Mouse (Mus musculus) adrenal gland, postnatal 36 days (tissue): Measurements from ENCODE around the gene Gm20388. TPM values are rescaled to one million over a fixed set of nuclear protein-coding genes. Genes with fewer than 3 reads are reported as not detected.
A peak's percentile ranks its signal among the peaks of the same experiment; 100 is the strongest.

Experiments
- DNase-seq, 2 experiments: peaks; one replicate each; pipeline ENCODE4 v3.0.0; 2021; ENCODE audit warnings: mixed read lengths in 1 of 2
- total RNA-seq, 2 experiments: library from RNA; stranded (reverse); gene quantifications; 2 replicates each; pipeline ENCODE4 v1.2.3; 2021

Gene Gm20388
- total RNA-seq, 2 experiments from 2014 or later = 2.4 to 7.4 TPM

DNA sequence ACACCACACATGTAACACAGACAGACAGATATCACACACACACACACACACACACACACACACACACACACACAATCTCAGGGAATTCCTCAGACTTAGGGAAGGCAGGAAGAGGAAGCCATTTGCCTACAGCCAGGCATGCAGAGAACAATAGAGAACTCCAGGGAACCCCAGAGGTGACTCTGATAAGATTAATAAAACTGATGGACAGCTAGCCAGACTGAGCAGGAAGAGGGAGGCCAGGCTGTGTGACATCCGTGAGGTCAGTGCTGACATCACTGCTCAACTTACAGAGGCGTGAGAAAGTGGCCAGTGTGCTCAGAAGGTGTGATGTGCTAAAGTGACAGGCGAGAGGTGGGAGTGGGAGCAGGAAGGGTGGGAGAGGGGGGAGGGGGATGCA, 1290.3 kb downstream of the Gm20388 start:
- peak in 1 of 2 experiments; percentile 14 for DNase-seq

DNA sequence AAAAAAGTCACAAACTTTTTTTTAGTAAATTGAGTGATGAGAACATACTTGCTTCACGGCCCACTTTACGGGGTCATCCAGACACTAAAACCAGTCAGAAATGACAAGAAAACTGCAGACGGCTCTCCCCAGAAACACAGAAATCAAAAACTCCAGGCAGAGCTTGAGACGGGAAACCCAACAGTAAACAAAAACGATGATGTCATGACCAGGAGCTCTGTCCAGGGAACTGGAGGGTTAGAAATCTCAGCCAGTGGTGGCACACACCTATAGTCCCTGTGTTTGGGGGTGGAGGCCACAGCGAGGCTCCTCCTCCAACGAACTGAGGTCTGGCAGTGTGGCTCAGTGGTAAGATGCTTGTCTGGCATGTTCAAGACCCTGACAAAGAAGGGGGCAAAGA, 1291.0 kb downstream of the Gm20388 start:
- no peak for DNase-seq

DNA sequence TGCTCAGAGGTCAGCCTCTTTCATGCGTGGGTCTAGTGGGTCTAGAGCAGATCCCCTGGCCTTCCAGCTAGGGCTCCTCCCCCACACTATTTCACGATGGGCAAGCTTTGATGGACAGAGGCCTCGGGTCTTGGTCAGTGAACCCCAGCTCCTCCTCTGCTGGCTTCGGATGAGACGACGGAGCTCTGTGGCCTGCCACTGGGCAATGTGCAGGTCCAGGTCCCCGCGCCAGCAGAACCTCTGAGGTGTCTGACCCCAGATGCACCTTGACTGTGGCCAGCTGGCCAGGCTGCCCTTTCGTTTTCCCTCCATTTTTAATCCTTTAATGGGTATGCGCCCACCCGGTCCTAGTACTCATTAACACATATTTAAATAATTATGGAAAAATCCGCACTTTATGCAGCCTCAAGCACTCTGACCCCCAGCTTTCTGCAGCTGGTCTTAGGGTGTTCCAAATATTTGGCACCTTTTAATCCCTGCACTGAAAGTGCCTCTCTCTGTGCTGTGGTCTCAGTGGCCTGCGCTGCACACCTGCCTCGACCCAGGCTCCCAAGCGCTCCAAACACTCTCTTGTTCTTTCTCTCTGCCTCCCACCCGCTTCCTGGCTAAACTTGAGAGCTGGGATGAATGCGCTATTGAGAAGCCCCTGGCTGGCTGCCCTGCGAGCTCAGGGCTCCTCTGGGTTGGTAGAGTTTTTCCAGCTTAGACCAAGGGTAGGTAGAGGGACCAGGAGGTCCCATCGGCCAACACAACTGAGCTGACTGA, 1293.2 kb downstream of the Gm20388 start:
- DNase-seq = no peak

DNA sequence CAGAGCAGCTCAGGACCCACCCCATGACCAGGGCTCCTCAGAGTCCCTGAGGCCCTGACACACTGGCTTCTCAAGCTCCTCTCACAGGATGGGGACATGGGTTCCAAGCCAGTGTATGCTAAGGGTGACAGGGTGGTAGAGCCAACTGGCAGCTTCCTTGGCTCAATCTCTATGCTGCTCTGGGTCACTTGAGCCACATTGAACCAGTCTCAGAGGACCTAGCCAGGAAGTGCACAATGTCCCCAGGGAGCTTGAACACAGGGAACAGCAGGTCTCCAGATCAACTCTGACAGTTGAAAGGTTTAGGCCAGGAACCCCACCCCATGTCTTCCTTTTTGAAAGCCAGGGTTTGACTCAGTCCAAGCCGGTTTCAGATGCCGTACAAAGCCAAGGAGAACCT, 1296.5 kb downstream of the Gm20388 start:
- DNase-seq = peak in 1 of 2 experiments; percentile 10

DNA sequence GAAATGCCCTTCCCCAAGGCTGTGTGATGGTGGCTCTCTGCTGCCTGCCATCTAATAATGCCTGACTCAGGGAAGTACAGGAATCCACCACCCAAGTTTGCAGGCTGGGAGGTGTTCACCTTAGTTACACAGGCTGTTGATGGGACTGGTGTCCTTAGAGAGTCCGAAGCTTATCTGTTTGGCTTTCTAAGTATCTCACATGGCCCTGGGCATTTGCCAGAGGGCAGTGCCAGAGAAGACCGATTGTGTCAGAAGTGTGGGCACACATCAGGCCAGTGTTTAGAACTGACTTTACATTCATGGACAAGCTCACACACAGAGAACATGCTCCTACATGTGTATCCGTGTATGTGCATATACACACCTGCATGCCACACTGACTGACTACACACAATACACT, 1300.0 kb downstream of the Gm20388 start:
- peak in 1 of 2 experiments; percentile 35 for DNase-seq

DNA sequence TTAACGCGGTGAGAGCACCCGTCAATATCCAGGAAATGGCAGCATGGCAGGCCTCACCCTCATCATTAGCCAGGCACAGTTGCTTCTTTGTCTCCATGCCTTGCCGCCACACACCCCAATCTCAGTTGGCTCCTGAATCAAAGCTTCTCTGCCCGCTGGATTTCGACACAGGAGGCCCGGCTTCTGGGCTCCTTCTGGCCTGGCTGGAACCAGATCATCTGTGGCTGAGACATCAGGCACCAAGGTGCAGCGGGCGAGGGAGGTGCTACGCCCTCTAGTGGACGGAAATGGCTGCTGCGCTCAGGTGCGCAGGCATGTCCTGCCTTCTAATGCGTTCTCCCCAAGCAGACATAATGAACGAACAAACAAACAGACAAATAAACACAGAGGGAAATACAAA, 1302.6 kb downstream of the Gm20388 start:
- peak in 1 of 2 experiments; percentile 37 for DNase-seq

DNA sequence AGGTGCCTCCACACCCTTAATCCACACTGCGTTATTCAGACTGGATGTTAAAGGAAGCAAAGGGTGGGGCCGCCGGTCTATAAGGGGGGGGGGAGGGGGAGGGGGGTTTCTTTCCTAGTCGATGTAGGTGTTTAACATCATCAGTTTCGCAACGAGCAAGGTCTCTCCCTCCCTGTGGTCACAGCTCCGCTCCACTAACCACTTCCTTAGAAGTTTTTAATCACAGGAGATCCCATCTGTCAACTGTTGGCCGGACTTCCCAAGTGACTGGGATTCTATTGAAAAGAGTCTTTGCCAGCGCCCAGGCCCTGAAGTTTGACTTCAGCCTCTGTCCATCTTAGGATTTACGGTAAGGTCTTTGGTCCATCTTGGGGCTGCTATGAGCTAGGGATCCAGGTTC, 1303.0 kb downstream of the Gm20388 start:
- DNase-seq = no peak

DNA sequence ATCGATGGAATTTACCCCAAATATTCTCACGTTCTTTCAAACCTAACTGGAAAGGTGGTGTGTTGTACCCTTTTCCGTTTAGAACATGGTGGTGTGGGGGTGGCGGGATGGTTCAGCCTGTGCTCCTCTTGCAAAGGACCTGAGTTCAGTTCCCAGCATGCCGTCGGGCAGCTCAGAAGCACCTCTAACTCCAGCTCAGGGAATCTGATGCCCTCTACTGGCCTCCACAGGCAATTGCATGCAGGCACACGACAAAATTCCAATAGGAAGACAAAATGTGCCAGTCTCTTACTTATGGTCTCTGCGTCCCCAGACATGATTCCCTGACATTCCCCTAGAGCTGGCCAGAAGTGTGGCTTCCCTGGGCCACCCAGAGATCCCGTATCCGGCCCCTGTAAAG, 1304.3 kb downstream of the Gm20388 start:
- no peak for DNase-seq

DNA sequence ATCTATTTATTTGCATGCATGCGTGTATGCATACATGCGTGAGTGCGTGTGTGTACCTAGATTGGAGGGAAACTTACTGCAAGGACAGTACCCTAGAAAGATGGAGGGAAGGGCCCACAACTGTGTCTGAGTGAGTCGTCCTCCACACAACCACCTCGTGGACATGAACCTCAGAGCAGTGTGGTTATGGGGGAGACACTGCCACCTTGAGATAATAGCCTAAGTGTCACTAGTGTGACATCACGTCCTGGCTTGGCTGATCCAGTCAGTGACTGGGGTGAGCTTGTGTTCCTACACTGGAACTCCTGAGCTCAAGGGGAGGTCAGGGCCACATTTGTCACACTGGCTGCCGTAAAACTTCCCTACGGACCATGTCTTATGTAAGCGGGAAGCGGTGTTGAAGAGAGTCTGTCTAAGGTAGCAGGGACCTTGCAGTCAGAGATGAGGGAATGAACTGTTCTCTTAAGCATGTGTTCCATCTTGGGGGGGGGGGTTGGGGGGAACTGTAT, 1305.9 kb downstream of the Gm20388 start:
- peak in 1 of 2 experiments; percentile 16 for DNase-seq

DNA sequence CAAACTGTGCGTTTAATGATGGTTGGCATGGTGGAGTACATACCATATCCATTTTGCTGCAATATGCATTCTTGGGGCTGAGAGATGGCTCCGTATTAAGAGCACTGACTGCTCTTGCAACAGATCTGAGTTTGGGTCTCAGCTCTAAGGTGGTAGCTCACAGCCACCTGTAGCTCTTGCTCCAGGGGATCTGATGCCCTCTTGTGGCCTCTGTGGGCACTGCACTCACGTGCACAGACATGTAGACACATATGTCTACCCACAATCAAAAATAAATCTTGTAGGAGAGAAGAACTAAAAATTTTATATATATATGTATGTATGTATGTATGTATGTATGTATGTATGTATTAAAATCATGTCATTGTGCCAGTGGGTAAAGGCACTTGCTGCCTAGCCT, 1307.8 kb downstream of the Gm20388 start:
- DNase-seq = peak in 1 of 2 experiments; percentile 22

DNA sequence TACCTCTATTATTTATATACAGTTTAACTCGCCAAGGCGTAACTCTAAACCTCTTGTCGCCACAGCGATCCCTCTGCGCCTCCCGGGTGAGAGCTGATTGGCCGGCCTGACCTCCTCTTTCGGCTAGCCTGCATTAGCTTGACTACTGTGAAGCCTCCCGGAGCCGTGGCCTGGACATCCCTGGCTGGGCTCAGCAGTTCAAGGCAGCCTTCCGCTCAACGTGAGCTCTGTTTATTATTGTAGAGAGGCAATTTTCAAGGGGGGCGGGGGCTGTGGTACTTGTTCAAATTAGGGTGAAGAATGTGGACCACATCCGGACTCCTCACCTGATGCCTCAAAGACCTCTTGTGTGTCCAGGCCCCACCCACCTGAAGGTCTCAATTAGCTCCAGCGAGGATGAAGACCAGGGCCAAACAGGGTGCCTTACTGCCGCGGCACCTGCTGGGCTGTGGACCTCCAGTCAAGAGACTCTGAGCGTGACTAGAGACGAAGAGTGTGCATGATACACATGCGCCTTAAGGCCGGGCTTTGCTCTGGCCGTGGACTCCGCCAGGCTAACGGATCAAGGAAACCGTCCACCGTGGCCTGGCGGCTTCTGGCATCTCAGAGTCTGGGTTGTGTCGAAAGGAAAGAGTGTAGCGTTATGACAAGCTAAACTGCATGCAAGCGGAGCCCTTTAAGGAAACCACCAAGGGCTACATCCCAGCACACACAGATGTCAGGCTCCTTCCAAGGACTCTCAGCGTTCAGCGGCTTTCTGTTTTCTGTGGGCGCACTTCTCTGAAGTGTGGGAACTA, 1309.7 kb downstream of the Gm20388 start:
- DNase-seq = no peak

DNA sequence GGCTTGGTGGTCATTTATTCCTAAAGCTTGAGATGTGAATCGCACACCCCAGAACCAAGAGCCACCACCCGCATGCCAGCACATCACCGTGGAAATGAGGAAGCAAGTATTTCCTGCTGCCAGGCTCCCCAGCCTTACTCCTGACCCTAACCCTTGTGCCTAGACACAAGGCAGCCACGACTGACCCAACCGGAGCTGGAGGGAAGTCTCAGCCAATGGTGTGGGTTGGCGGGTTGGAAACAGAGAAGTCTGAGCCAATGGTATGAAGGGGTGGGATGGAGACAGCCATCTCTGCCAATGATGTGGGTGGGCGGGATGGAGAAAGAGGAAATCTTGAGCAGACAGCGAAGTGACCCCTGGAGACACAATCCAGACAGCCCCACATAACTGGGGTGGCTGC, 1314.1 kb downstream of the Gm20388 start:
- DNase-seq = no peak

DNA sequence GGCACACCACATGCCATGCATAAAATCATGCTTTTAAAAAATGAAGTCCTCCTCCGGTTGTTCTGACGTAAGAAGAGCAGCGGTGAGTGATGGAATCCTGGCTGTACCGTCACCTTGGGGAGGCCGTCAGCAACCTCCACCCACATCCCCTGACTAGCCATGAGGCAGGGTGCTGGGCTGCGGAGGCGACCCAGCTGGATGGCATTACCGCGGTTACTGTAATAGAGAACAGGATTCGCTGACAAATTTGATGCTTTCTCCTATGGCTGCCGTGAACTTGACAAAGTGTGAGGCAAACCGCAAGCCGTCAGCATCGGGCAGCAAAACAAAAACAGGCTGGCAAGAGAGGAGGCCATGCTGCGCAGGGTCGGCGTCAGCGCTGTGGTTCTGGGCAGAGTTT, 1317.1 kb downstream of the Gm20388 start:
- DNase-seq = no peak

DNA sequence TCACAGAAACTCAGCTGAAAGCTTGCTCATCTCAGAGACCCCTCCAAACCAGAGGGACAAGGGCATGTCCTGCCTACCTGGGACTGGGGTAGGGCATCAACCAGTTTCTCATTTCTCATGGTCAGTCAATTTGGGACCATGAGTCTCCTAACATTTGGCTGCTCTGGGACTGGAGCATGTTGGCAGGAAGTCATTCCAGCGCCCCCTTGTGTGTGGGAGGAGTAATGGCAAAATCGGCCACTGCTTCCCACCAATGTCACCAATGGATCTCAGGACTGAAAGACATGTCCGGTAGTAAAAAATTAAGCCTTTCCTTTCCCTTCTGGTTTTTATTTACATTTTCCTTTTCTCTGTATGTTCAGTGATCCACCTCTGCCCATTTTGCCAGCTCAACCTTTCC, 1318.3 kb downstream of the Gm20388 start:
- peak; percentile 35 to 42 for DNase-seq

DNA sequence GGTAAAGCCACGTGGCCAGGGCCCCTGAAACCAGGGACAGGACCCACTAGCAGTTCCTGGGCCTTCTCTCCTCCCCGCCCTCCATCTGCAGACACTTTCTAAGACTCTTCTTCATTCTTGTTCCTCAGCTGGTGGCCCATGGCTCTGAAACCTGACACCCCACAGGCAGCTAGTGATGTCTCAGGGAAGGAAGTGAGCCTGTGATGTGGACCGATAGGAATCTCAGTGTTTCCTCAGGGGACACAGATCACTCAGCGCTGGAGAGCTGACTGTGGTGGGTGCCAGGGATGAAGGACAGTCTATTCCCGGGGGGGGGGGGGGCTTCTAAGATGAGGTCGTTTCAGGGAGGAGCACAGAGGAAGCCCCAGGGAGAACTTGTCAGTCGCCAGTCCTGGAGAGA, 1318.9 kb downstream of the Gm20388 start:
- DNase-seq = no peak

DNA sequence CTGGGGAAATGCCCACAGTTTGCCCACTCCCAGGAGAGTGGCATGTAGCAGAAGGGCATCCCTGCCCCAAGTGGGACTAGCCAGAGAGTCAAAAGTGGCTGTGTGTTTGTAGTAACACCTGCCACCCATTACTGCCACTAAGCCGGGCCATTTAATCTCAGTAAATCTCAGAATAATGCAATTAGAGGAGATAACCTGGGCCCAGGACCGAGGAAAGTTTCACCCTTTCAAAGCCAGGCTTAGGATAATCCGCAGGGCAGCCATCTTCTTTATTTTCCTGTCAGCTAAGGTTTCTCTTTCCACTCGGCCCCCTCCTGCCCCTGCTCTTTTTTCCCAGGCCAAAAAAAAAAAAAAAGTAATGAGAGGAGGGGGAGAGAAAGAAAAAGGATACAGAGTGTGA, 1322.6 kb downstream of the Gm20388 start:
- no peak for DNase-seq

DNA sequence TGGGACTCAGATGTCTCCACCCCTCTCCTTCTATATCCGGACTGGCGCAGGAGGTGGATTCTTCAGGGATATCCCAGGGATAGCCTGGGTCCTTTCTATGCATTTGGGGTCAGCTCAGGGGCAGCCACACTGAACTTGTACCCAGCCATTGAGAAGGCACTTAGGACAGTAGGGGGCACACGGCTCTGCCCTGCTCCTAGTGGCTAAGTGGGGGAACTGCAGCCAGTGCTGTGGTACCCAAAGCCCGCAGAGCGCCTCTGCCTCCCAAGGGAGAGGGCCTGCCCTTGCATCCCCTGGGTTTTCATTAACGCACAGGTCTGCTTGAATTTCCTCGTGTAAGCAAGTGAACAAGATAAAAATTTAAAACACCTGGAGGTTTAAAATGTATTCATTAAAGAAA, 1324.3 kb downstream of the Gm20388 start:
- no peak for DNase-seq

DNA sequence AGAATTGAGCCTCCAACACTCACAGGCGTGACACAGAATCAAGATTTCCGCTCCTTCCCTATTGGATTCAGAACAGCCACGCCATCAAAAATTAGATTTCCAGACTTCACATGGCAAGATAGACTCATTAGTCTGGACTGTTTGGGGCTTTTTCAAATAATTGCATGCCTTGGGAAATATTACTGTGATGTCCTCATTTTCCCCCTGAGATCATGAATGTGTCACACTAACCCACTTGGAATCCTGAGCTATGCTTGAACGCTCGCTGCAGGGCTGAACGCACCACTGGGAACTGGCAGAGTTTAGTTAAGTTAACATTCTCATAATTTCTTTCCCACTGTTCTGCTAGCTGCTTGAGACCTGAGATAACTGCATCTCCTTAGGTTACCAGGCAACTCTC, 1329.0 kb downstream of the Gm20388 start:
- DNase-seq = no peak

DNA sequence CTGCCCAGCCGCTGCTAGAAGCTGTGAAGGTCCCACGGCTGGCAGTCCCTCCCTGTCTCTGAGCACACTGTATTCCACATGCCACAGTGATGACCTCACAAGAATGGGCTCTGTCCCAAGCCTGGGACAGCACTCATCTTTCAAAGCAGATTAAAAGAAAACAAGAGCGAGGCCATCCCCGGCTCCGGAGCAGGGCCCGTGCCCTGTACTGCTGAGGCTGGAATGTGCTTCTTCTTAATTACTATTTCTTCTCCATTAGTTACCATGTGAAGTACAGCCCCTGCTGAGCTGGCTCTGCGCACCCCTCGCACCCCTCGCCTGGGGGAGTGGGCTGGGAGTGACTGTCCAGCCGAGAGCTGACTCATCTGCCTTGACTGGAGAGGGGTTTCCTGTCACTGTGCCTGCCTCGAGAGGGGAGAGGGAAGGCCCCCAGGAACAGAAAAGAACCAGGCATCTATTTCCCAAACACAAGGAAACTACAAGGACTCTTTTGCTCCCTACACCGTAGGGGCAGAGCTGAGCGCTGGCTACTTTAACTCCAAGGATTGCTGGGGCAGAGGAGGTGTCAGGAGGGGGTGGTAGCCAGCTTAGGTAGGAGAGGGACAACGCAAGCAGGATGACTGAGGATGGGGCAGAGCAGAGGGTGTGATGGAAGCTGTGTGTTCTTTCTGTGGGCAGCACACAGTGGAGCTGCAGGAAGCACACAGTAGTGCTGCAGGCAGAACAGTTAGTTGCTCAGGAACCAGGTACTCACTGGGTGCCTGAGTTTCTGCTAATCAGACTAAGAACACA, 1331.3 kb downstream of the Gm20388 start:
- DNase-seq = peak; percentile 90 to 93

DNA sequence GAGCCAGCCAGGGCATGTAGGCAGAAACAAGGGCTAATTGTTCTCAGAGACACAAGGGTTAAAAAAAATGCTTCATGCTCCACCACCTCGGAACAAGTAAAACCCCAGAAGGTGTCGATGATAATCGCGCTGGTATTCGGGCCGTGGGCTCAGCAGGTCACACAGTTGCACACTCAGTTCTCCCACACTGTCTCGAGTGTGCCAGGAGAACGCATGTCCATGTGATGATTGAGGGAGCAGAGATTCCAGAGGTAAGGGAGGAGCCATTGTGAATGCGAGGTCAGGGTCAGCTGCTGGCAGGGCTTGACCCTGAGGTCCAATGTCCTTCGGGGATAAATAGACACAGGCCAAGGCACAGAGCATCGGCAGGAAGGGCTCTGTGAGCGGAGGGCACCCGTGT, 1332.0 kb downstream of the Gm20388 start:
- DNase-seq = peak; percentile 40 to 60

DNA sequence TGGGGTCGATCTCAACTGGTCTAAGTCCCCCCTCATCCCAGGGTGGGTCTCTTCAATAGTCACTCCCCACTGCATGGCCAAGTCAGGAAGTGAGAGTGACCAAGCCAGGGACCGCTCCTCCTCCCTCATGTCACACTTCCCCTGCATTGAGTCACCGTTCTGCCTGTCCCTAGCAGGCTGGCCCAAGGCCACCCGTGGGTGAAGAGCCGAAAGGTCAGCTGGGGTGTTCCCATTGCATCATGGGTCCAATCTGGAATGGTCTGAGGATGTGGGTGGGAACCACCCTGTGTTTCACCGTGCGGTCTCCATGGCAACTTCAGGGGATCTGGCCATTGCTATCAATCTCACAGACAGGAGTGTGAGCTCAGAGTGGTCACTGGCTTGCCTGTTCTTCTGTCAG, 1338.2 kb downstream of the Gm20388 start:
- DNase-seq = peak; percentile 92 to 93

DNA sequence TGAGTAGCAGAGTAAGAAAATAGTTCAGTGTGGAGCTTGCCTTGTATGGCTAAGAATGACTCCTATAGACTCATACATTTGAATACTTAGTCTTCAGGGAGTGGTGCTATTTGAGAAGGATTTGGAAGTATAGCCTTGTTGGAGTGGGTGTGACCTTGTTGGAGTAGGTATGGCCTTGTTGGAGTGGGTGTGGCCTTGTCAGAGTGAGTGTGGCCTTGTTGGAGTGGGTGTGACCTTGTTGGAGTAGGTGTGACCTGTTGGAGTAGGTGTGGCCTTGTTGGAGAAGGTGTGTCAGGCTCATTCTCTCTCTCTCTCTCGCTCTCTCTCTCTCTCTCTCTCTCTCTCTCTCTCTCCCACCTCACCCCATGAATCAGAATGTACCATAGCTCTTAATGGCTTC, 1338.8 kb downstream of the Gm20388 start:
- no peak for DNase-seq

DNA sequence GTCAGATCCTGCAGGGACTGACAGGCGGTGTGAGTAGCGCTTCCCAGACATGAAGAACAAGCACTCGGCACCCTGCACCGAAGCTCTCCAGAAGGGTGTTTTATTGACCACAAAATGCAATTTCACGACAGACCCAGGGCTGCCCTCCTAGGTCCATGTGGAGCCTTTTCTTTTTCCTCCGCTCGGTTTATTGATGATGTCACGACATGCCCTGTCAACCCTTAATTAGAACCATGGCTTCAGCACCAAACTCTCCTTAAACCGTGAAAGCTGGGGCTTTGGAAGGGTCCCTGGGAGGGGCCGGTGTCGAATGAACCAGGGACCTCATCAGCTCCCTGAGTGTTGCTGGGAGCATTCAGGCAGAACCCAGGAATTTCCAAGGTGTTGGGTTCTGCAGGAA, 1340.4 kb downstream of the Gm20388 start:
- no peak for DNase-seq
